Mouse (Mus musculus) lung, postnatal 0 days (tissue): ENCODE data around the gene Tsr1. TPM values are rescaled to one million over a fixed set of nuclear protein-coding genes. Genes with fewer than 3 reads are reported as not detected.
A peak's percentile ranks its signal among the peaks of the same experiment; 100 is the strongest.

Source experiments
- ATAC-seq: fragments of 200-750 bp; cut with Nextera tagmentation; 2 replicates; pipeline ENCODE4 v1.8.0; 2017; ENCODE audit warnings: moderate library complexity
- DNase-seq: peaks from one replicate; pipeline ENCODE4 v3.0.0-alpha.2; 2016; ENCODE audit warnings: low spot score
- H3K27ac ChIP-seq: fragments of 300-500 bp; sonication (generic); 2 replicates; pipeline ENCODE4 v1.5.1; 2014; ENCODE audit warnings: antibody characterized with exemption, mild to moderate bottlenecking, low read length, mixed read lengths
- H3K27me3 ChIP-seq: fragments of 300-500 bp; sonication (generic); replicated peaks from 2 replicates; pipeline ENCODE4 v1.6.1; 2014; ENCODE audit warnings: low read length, mixed read lengths; ENCODE audit not compliant: insufficient read depth
- H3K36me3 ChIP-seq: fragments of 300-500 bp; sonication (generic); 2 replicates; pipeline ENCODE4 v1.6.1; 2014; ENCODE audit warnings: low read length, mixed read lengths; ENCODE audit not compliant: insufficient read depth
- H3K4me1 ChIP-seq: fragments of 300-500 bp; sonication (generic); 2 replicates; pipeline ENCODE4 v1.6.1; 2014; ENCODE audit warnings: antibody characterized with exemption, low read depth, low read length, mixed read lengths; ENCODE audit not compliant: insufficient read depth
- H3K4me2 ChIP-seq: fragments of 300-500 bp; sonication (generic); replicated peaks from 2 replicates; pipeline ENCODE4 v1.6.1; 2014; ENCODE audit warnings: low read depth, mild to moderate bottlenecking, low read length, moderate library complexity, mixed read lengths
- H3K4me3 ChIP-seq: fragments of 300-500 bp; sonication (generic); 2 replicates; pipeline ENCODE4 v1.5.1; 2014; ENCODE audit warnings: low read depth, low read length
- H3K9ac ChIP-seq: fragments of 300-500 bp; sonication (generic); replicated peaks from 2 replicates; pipeline ENCODE4 v1.6.1; 2014; ENCODE audit warnings: low read depth, mild to moderate bottlenecking
- H3K9me3 ChIP-seq: fragments of 300-500 bp; sonication (generic); 2 replicates; pipeline ENCODE4 v1.6.1; 2016; ENCODE audit warnings: low read length, mixed read lengths
- CTCF ChIP-seq: IDR thresholded peaks from 2 replicates; pipeline ENCODE4 v1.5.1; 2016; ENCODE audit warnings: antibody characterized with exemption, mild to moderate bottlenecking
- EP300 ChIP-seq: IDR thresholded peaks from 2 replicates; pipeline ENCODE4 v1.6.1; 2016; ENCODE audit warnings: antibody characterized with exemption, mild to moderate bottlenecking, control low read depth
- WGBS: fragments of 180-500 bp; shearing (Covaris S2); extraction: QIAGEN DNeasy Blood & Tissue Kit; methylation state at CpG from one replicate; pipeline ENCODE4 v1.1.7; 2014; 5-methylcytosine and 5-hydroxymethylcytosine counted together
- polyA plus RNA-seq: library from polyadenylated mRNA; unstranded; fragments of >200 nt; fragmentation: Nextera tagmentation; extraction: Ambion mirVana; gene quantifications from 2 replicates; pipeline ENCODE4 v1.2.1, GENCODE M21; 2015

Tsr1 gene
- polyA plus RNA-seq, 1 experiment from 2014 or later, result 11.4 TPM

GRCm38 (mm10) chr11:74907850-74908249, 10.0 kb downstream of the Tsr1 start:
- no peaks in the 10 kb centered on the region for H3K9me3 ChIP-seq
- H3K27ac ChIP-seq, result no peak overlapping the region
- H3K36me3 ChIP-seq, result peaks cover 31% of the 10 kb centered on the region
- 92% methylated on average over 6 of the region's 6 CpGs for WGBS
- DNase-seq (no peak), ATAC-seq (no peak)
- no peak overlapping the region for H3K4me3 ChIP-seq
- TF ChIP-seq CTCF (no peak), EP300 (no peak)
- H3K9ac ChIP-seq, result no peak overlapping the region
- no peaks in the 10 kb centered on the region for H3K27me3 ChIP-seq
- H3K4me1 ChIP-seq, result no peaks in the 10 kb centered on the region
- no peak overlapping the region for H3K4me2 ChIP-seq

GRCm38 (mm10) chr11:74908618-74909399, 10.9 kb downstream of the Tsr1 start:
- H3K4me2 ChIP-seq, result no peak overlapping the region
- H3K9me3 ChIP-seq, result no peaks in the 10 kb centered on the region
- H3K27me3 ChIP-seq, result no peaks in the 10 kb centered on the region
- no peaks in the 10 kb centered on the region for H3K4me1 ChIP-seq
- WGBS, result 69% methylated on average over 12 of the region's 12 CpGs
- H3K4me3 ChIP-seq, result no peak overlapping the region
- DNase-seq (no peak), ATAC-seq (no peak)
- H3K36me3 ChIP-seq, result peaks cover 22% of the 10 kb centered on the region
- no peak overlapping the region for H3K27ac ChIP-seq
- no peak overlapping the region for H3K9ac ChIP-seq
- TF ChIP-seq EP300, result no peak
- TF ChIP-seq CTCF, result no peak

- Histone ChIP-seq H3K27ac (no peak overlapping the region), H3K4me2 (no peak overlapping the region), H3K36me3 (peaks cover 19% of the 10 kb centered on the region), H3K4me1 (no peaks in the 10 kb centered on the region), H3K4me3 (no peak overlapping the region), H3K9me3 (no peaks in the 10 kb centered on the region), H3K9ac (no peak overlapping the region), H3K27me3 (no peaks in the 10 kb centered on the region)
- DNase-seq (no peak), ATAC-seq (no peak)
- TF ChIP-seq EP300 (no peak), CTCF (no peak)
- WGBS, result 87% methylated on average over 4 of the region's 4 CpGs
Observed at GRCm38 (mm10) chr11:74909978-74910377, 12.1 kb downstream of the Tsr1 start.

- ATAC-seq (no peak), DNase-seq (no peak)
- TF ChIP-seq EP300 (no peak), CTCF (no peak)
- Histone ChIP-seq H3K36me3 (no peaks in the 10 kb centered on the region), H3K9me3 (no peaks in the 10 kb centered on the region), H3K4me2 (no peak overlapping the region), H3K27me3 (no peaks in the 10 kb centered on the region), H3K4me3 (no peak overlapping the region), H3K4me1 (no peaks in the 10 kb centered on the region), H3K9ac (no peak overlapping the region), H3K27ac (no peak overlapping the region)
- WGBS, result 81% methylated on average over 3 of the region's 3 CpGs
Observed at GRCm38 (mm10) chr11:74912492-74912891, 14.6 kb downstream of the Tsr1 start.

DNA sequence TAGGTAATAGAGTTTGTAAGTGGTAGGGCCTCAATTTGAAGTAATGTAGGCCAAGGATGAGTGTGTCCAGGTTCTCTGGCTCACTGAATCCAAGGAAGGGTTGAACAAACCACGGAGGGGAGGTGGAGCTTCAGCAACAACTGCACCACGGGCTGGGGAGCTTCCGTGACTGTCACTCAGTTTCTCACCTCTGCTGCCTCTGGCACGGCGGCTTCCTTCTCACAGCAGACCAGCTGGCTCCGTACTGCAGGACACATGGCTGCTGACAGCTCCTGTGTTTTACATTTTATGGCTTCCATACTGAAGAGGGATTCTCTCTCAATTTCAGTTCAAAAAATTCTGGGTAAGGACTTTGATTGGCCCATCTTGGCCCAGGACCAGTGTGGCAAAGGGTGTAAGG, 21.4 kb downstream of the Tsr1 start:
- no peak overlapping the region for H3K4me3 ChIP-seq
- no peak overlapping the region for H3K9ac ChIP-seq
- H3K4me2 ChIP-seq, result no peak overlapping the region
- H3K36me3 ChIP-seq, result peaks cover 10% of the 10 kb centered on the region; the same call in 1 of the 2 replicates
- TF ChIP-seq EP300, result no peak
- no peak for TF ChIP-seq CTCF
- H3K9me3 ChIP-seq, result no peaks in the 10 kb centered on the region
- H3K27me3 ChIP-seq, result no peaks in the 10 kb centered on the region
- WGBS, result 79% methylated on average over 6 of the region's 6 CpGs
- DNase-seq (no peak), ATAC-seq (no peak)
- no peaks in the 10 kb centered on the region for H3K4me1 ChIP-seq
- H3K27ac ChIP-seq, result no peak overlapping the region

DNA sequence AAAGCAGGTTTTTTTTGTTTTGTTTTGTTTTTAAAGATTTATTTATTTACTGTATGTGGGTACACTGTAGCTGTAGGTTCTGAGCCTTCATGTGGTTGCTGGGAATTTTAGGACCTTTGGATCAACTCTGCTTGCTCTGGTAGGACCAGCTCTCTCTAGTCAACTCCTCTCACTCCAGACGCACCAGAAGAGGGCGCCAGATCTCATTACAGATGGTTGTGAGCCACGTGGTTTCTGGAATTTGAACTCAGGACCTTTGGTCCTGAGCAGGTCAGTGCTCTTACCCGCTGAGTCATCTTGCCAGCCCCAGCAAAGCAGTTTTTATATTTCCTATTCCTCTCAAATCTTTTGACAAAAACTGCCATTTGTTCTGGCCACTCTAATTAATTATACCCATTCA, 26.3 kb downstream of the Tsr1 start:
- no peak overlapping the region for H3K9ac ChIP-seq
- peaks cover 9% of the 10 kb centered on the region; the same call in 1 of the 2 replicates for H3K4me1 ChIP-seq
- H3K4me3 ChIP-seq, result no peak overlapping the region
- no peak for ATAC-seq
- H3K27me3 ChIP-seq, result no peaks in the 10 kb centered on the region
- no peak overlapping the region for H3K27ac ChIP-seq
- H3K9me3 ChIP-seq, result no peaks in the 10 kb centered on the region
- H3K36me3 ChIP-seq, result 0 out of 2 replicates have a peak, but pooled peaks cover 1% of the 10 kb centered on the region
- H3K4me2 ChIP-seq, result no peak overlapping the region
- DNase-seq, result peak; percentile 42
- TF ChIP-seq CTCF (peak; percentile 56), EP300 (no peak)
- WGBS, result 46% methylated on average over 4 of the region's 4 CpGs
